Mouse (Mus musculus) neural tube, embryonic 11.5 days (tissue): ENCODE data around the gene Sgsm3. TPM values are rescaled to one million over a fixed set of nuclear protein-coding genes. Genes with fewer than 3 reads are reported as not detected.

Experiments used
- ATAC-seq: fragments of 200-750 bp; cut with Nextera tagmentation; 2 replicates; pipeline ENCODE4 v1.8.0; 2017; ENCODE audit warnings: moderate number of reproducible peaks, mild to moderate bottlenecking, moderate TSS enrichment, moderate library complexity; ENCODE audit not compliant: insufficient read depth, low FRiP score, low TSS enrichment
- DNase-seq: peaks from one replicate; pipeline ENCODE4 v3.0.0-alpha.2; 2015; ENCODE audit warnings: low spot score
- H3K27ac ChIP-seq: fragments of 300-500 bp; sonication (generic); 2 replicates; pipeline ENCODE4 v1.5.1; 2014; ENCODE audit warnings: low read depth, mild to moderate bottlenecking, low read length
- H3K27me3 ChIP-seq: fragments of 300-500 bp; sonication (generic); 2 replicates; pipeline ENCODE4 v1.6.1; 2014; ENCODE audit warnings: mild to moderate bottlenecking, low read length, mixed read lengths; ENCODE audit not compliant: control insufficient read depth, insufficient read depth
- H3K36me3 ChIP-seq: fragments of 300-500 bp; sonication (generic); 2 replicates; pipeline ENCODE4 v1.6.1; 2014; ENCODE audit warnings: mild to moderate bottlenecking, low read length, moderate library complexity, mixed read lengths; ENCODE audit not compliant: control insufficient read depth, insufficient read depth
- H3K4me1 ChIP-seq: fragments of 300-500 bp; sonication (generic); 2 replicates; pipeline ENCODE4 v1.6.1; 2014; ENCODE audit warnings: low read length, mixed read lengths; ENCODE audit not compliant: control insufficient read depth, insufficient read depth
- H3K4me2 ChIP-seq: fragments of 300-500 bp; sonication (generic); 2 replicates; pipeline ENCODE4 v1.6.1; 2014; ENCODE audit warnings: low read depth, mild to moderate bottlenecking, moderate library complexity
- H3K4me3 ChIP-seq: fragments of 300-500 bp; sonication (generic); 2 replicates; pipeline ENCODE4 v1.5.1; 2014; ENCODE audit warnings: low read depth, low read length
- H3K9ac ChIP-seq: fragments of 300-500 bp; sonication (generic); 2 replicates; pipeline ENCODE4 v1.6.1; 2014; ENCODE audit warnings: mild to moderate bottlenecking, low read length
- H3K9me3 ChIP-seq: fragments of 300-500 bp; sonication (generic); 2 replicates; pipeline ENCODE4 v1.6.1; 2016; ENCODE audit warnings: low read length; ENCODE audit not compliant: control insufficient read depth
- WGBS: fragments of 180-500 bp; shearing (Covaris S2); extraction: QIAGEN DNeasy Blood & Tissue Kit; methylation state at CpG from one replicate; pipeline ENCODE4 v1.1.7; 2014; 5-methylcytosine and 5-hydroxymethylcytosine counted together
- polyA plus RNA-seq: library from polyadenylated mRNA; unstranded; fragments of >200 nt; fragmentation: Nextera tagmentation; extraction: Ambion mirVana; gene quantifications from 2 replicates; pipeline ENCODE4 v1.2.1, GENCODE M21; 2014

Gene Sgsm3
- polyA plus RNA-seq, 1 experiment from 2014 or later, result 30.2 TPM

DNA sequence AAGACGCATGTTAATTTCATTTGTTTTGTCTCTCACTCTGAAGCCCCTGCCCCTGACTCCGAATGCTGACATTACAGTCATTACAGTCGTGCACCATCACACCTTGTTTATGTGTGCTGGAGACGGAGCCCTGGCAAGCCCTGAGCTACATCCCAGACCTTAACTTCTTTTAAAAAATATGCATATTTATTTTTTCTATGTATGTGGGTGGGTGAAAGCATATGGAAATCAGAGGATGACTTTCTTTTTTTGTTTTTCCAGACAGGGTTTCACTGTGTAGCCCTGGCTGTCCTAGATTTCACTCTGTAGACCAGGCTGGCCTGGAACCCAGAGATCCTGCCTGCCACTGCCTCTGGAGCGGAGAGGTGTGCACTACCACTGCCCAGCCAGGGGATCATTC, 17.4 kb downstream of the Sgsm3 start:
- no peaks in the 10 kb centered on the region for H3K27me3 ChIP-seq

GRCm38 (mm10) chr15:80996090-80996835, 18.7 kb downstream of the Sgsm3 start:
- Histone ChIP-seq H3K27me3 (no peaks in the 10 kb centered on the region), H3K27ac (no peak overlapping the region), H3K36me3 (no peaks in the 10 kb centered on the region), H3K9me3 (no peaks in the 10 kb centered on the region), H3K4me2 (no peak overlapping the region), H3K9ac (no peak overlapping the region), H3K4me3 (no peak overlapping the region), H3K4me1 (0 out of 2 replicates have a peak, but pooled peaks cover 2% of the 10 kb centered on the region)
- ATAC-seq, result no peak
- DNase-seq, result no peak
- 82% methylated on average over 6 of the region's 6 CpGs for WGBS

More for the DNA sequence above, 17.4 kb downstream of the Sgsm3 start:
- ATAC-seq (no peak), DNase-seq (no peak)
- Histone ChIP-seq H3K36me3 (no peaks in the 10 kb centered on the region), H3K4me1 (no peaks in the 10 kb centered on the region), H3K9me3 (no peaks in the 10 kb centered on the region), H3K27ac (no peak overlapping the region), H3K4me3 (no peak overlapping the region), H3K4me2 (no peak overlapping the region), H3K9ac (no peak overlapping the region)
- 84% methylated on average over 5 of the region's 5 CpGs for WGBS

DNA sequence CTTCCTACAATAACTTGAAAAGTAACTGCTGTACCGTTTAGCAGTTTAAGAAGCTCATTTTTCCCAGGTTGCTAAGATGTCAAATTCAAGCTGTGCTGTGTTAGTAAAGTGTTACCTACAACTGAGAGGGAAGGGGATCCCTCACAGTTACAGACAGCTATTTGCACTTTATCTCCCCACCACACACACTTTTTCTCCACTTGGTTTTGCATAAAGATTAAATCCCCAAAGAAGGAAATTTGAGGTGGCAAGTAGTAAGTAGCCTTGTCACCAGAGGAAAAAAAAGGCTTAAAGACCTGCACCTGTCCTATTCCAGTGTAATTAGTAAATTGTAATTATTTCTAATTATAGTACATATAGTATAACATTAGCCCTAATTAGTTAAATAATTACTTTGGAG, 19.5 kb downstream of the Sgsm3 start:
- Histone ChIP-seq H3K36me3 (no peaks in the 10 kb centered on the region), H3K9me3 (no peaks in the 10 kb centered on the region), H3K4me1 (0 out of 2 replicates have a peak, but pooled peaks cover 2% of the 10 kb centered on the region), H3K27me3 (no peaks in the 10 kb centered on the region), H3K9ac (no peak overlapping the region), H3K4me3 (no peak overlapping the region), H3K27ac (no peak overlapping the region), H3K4me2 (no peak overlapping the region)
- ATAC-seq (no peak), DNase-seq (no peak)
- WGBS, result 54% methylated on average over 1 of the region's 1 CpGs

- Histone ChIP-seq H3K27ac (no peak overlapping the region), H3K9me3 (no peaks in the 10 kb centered on the region), H3K9ac (no peak overlapping the region), H3K4me3 (no peak overlapping the region), H3K4me1 (0 out of 2 replicates have a peak, but pooled peaks cover 2% of the 10 kb centered on the region), H3K4me2 (no peak overlapping the region), H3K27me3 (no peaks in the 10 kb centered on the region), H3K36me3 (no peaks in the 10 kb centered on the region)
- DNase-seq (no peak), ATAC-seq (no peak)
- 50% methylated on average over 2 of the region's 4 CpGs for WGBS
Measured at GRCm38 (mm10) chr15:81000419-81001138, 23.0 kb downstream of the Sgsm3 start.

GRCm38 (mm10) chr15:81006127-81006735, 28.7 kb downstream of the Sgsm3 start:
- no peaks in the 10 kb centered on the region for H3K9me3 ChIP-seq
- H3K4me1 ChIP-seq, result no peaks in the 10 kb centered on the region
- no peak overlapping the region for H3K4me3 ChIP-seq
- no peaks in the 10 kb centered on the region for H3K27me3 ChIP-seq
- ATAC-seq, result no peak
- DNase-seq, result no peak
- WGBS, result 87% methylated on average over 10 of the region's 10 CpGs
- H3K9ac ChIP-seq, result no peak overlapping the region
- no peak overlapping the region for H3K27ac ChIP-seq
- H3K4me2 ChIP-seq, result no peak overlapping the region
- no peaks in the 10 kb centered on the region for H3K36me3 ChIP-seq

GRCm38 (mm10) chr15:81007339-81007738, 29.8 kb downstream of the Sgsm3 start:
- 95% methylated on average over 9 of the region's 9 CpGs for WGBS
- H3K27ac ChIP-seq, result no peak overlapping the region
- H3K4me2 ChIP-seq, result no peak overlapping the region
- no peak overlapping the region for H3K9ac ChIP-seq
- H3K4me1 ChIP-seq, result no peaks in the 10 kb centered on the region
- H3K36me3 ChIP-seq, result no peaks in the 10 kb centered on the region; the same call in 1 of the 2 replicates
- no peak overlapping the region for H3K4me3 ChIP-seq
- no peaks in the 10 kb centered on the region for H3K9me3 ChIP-seq
- H3K27me3 ChIP-seq, result no peaks in the 10 kb centered on the region
- no peak for DNase-seq
- no peak for ATAC-seq

DNA sequence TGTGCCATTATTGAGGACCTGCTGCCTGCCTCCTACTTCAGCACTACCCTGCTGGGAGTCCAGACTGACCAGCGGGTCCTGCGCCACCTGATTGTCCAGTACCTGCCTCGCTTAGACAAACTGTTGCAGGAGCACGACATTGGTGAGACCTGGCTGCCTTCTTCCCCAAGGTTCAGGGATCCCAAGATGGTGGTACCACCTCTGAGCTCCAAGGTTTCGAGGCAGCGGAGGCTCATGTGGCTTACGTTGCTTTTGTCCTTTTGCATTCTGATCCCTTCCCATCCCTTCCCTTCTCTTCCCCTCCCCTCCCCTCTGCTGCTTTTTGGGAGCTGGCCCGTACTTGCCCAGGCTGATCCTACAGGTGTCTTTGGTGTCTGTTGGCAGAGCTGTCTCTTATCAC, 30.3 kb downstream of the Sgsm3 start:
- no peaks in the 10 kb centered on the region for H3K4me1 ChIP-seq

DNA sequence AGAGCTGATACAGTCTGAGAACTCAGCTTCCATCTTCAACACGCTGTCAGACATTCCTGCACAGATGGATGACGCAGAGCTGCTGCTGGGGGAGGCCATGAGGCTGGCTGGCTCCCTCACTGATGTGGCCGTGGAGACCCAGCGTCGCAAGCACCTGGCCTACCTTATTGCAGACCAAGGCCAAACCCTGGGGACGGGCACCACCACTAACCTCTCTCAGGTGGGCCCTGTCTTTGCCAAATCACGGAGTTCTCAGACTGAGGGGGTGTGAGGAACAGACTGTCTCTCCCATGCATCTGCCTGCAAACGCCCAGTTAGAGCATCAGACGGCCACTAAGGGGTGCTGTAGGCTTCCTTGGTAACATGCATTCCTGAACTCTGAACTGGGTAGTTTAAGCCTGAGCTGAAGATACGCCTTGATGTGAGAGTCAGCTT, 31.1 kb downstream of the Sgsm3 start:
- 61% methylated on average over 10 of the region's 10 CpGs for WGBS
- ATAC-seq, result no peak
- no peak overlapping the region for H3K27ac ChIP-seq
- H3K4me3 ChIP-seq, result no peak overlapping the region
- no peak overlapping the region for H3K9ac ChIP-seq
- H3K4me1 ChIP-seq, result no peaks in the 10 kb centered on the region
- H3K36me3 ChIP-seq, result no peaks in the 10 kb centered on the region; the same call in 1 of the 2 replicates
- H3K9me3 ChIP-seq, result no peaks in the 10 kb centered on the region
- no peaks in the 10 kb centered on the region for H3K27me3 ChIP-seq
- no peak overlapping the region for H3K4me2 ChIP-seq
- DNase-seq, result no peak

More for the DNA sequence above, 30.3 kb downstream of the Sgsm3 start:
- Histone ChIP-seq H3K9ac (no peak overlapping the region), H3K9me3 (no peaks in the 10 kb centered on the region), H3K27ac (no peak overlapping the region), H3K27me3 (no peaks in the 10 kb centered on the region), H3K4me2 (no peak overlapping the region), H3K4me3 (no peak overlapping the region), H3K36me3 (no peaks in the 10 kb centered on the region; the same call in 1 of the 2 replicates)
- ATAC-seq (no peak), DNase-seq (no peak)
- 88% methylated on average over 8 of the region's 8 CpGs for WGBS
